Mouse (Mus musculus): ENCODE measurements around the gene Abtb2.
A peak's percentile ranks its signal among the peaks of the same experiment; 100 is the strongest.

The Abtb2 gene

GRCm38 (mm10) chr2:103742821-103743220, 176.7 kb downstream of the Abtb2 start:
- DNase-seq (ENCODE audit: low spot score in 2 of 2): peak in 1 of 2 experiments; percentile 51

- peak in 1 of 2 experiments; percentile 14 for DNase-seq (ENCODE audit: low spot score in 2 of 2)
Observed at GRCm38 (mm10) chr2:103743536-103743935, 177.4 kb downstream of the Abtb2 start.

- DNase-seq (ENCODE audit: low spot score in 2 of 2): peak; percentile 27 to 65
Observed at GRCm38 (mm10) chr2:103743988-103744387, 177.9 kb downstream of the Abtb2 start.

DNA sequence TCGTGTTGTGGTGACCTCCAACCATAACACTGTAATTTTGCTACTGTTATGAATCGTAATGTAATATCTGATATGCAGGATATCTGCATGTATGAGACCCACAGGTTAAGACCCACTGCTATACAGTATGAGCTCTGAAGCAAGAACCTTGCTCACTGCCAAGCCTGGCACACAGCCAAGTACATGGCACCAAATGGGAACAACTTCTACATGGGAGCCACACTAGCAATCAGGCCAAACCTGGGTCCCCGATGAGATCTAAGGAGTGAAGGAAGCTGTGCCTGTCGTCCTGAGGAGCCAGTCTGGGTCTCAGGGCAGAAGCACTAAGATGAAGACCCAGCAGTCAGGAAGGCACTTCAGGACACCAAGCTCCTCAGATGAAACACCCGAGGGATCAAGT, 179.4 kb downstream of the Abtb2 start:
- DNase-seq (ENCODE audit: low spot score in 2 of 2): peak in 1 of 2 experiments; percentile 58

GRCm38 (mm10) chr2:103746096-103746495, 180.0 kb downstream of the Abtb2 start:
- peak in 1 of 2 experiments; percentile 42 for DNase-seq (ENCODE audit: low spot score in 2 of 2)

GRCm38 (mm10) chr2:103746761-103747160, 180.7 kb downstream of the Abtb2 start:
- DNase-seq (ENCODE audit: low spot score in 2 of 2): no peak

DNA sequence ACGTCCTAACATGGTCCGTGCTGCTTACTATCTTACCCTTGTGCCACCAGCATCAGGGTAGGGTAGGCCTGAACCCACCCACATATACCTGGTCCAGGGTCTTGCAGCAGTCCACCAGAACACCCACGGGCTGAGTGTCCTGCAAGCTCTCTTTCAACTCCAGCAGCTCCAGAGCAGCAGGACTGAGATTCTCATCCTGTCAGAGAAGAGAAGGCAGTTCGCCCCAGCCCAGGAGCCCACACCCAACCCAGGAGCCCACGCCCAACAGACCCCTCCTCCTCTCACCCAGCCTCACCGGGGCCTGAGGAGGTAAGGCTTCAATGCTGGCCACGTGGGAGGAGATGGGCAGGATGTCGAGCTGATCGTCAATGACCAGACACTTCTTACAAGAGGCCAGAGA, 181.8 kb downstream of the Abtb2 start:
- DNase-seq (ENCODE audit: low spot score in 2 of 2): no peak

- DNase-seq (ENCODE audit: low spot score in 2 of 2): no peak
Observed at GRCm38 (mm10) chr2:103749091-103749490, 183.0 kb downstream of the Abtb2 start.

DNA sequence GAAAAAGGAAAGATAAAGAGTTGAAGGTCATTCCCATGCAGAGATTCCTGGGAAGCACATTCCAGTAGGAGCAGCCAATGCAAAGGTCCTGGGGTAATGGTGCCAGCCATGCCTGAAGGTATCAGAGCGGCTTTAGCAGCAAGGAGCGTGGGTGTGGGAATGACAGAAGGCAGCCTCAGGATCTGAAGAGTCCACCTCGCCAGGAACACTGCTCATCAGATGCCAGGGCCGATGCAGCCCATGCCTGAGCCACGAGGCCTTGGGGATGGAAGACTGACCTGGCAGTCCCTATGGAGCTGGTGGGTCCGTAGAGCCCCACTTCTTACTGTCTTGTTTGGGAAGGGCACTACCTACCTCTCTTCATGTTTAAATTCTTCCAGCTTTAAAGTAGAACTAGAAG, 185.7 kb downstream of the Abtb2 start:
- no peak for DNase-seq (ENCODE audit: low spot score in 2 of 2)

GRCm38 (mm10) chr2:103754614-103755013, 188.5 kb downstream of the Abtb2 start:
- no peak for DNase-seq (ENCODE audit: low spot score in 2 of 2)

GRCm38 (mm10) chr2:103755458-103756085, 189.5 kb downstream of the Abtb2 start:
- DNase-seq (ENCODE audit: low spot score in 2 of 2): no peak

DNA sequence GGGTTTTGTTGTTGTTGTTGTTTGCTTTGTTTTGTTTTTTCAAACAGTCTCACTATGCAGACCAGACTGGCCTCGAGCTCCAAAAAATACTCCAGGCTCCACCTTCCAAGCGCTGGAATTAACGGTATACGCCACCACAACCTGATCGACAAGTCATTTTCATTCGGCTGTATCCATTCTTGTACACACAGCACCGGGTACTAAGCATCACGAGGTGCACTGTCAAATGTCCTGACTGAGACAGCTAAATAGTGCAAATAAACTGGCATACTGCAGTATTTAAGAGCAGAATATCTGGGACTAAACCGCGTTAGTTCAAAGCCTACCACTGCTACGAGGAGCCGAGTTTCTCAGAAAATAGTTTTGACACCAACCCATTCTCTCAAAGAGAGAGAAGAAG, 194.3 kb downstream of the Abtb2 start:
- DNase-seq (ENCODE audit: low spot score in 2 of 2): no peak

GRCm38 (mm10) chr2:103760906-103761716, 195.0 kb downstream of the Abtb2 start, which contains the start of gene Nat10:
TSS of gene Nat10 (minus strand) at chr2:103761270.
- DNase-seq (ENCODE audit: low spot score in 2 of 2): peak; percentile 96 to 98

DNA sequence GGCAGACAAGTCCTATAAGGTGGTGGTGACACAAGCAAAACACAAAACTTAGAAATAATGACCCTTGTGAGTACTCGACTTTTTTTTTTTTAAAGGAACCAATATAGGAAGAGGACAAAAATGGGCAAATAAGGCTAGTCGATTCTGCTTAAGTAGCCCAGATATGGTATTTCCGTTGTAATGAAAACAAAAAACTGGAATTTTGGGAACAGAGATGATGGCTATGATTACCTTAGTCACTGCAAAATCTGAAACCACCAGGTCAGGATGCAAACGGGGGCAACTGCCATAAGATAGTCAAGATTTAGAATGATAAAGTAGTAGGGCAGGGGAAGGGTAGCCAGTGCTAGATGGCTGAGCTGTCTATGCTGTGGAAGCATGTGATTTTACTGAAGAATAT, 195.9 kb downstream of the Abtb2 start:
- no peak for DNase-seq (ENCODE audit: low spot score in 2 of 2)

DNA sequence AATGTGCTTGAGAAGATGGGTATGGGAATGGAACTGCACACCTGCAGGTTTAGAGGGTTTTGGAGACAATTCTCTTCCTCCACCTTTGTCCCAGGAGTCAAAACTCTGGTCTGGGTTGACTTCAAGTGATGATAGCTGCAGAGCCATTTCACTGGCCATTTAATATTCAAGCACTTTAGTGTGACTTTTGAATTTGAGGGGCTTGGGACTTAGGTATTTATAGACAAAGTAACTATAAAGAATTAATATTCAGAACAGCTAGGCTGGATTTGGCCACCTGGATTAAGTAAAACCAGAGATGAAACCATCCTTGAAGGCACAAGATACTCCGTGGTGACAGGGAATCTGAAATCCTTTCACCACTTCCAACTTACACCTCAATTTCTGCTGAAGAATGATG, 196.4 kb downstream of the Abtb2 start:
- DNase-seq (ENCODE audit: low spot score in 2 of 2): no peak

Measured in urinary bladder, postnatal 4 days (tissue).